Mouse (Mus musculus) T-cell, adult 66 days (primary cell): ENCODE measurements around the gene Nsun4. TPM values are rescaled to one million over a fixed set of nuclear protein-coding genes. Genes with fewer than 3 reads are reported as not detected.

ENCODE experiments used
- total RNA-seq, 2 experiments: library from RNA; stranded (reverse); gene quantifications; 3 replicates in 1 of 2; 4 replicates in 1 of 2; pipeline ENCODE4 v1.2.4; 2023

Nsun4 gene
- 10 to 100 TPM; 39.9 to 42.2 TPM for total RNA-seq

GRCm38 (mm10) chr4:116053399-116053961, at the start of gene Nsun4:
Gene Nsun4, minus strand, starts transcription at chr4:116053876.

GRCm38 (mm10) chr4:116074861-116075620, 21.4 kb upstream of the Nsun4 start, which contains the start of the genes Uqcrh and Lrrc41:
Gene Uqcrh, minus strand, starts transcription at chr4:116075071.
Gene Lrrc41, plus strand, starts transcription at chr4:116075269.

GRCm38 (mm10) chr4:116017902-116018746, 35.6 kb downstream of the Nsun4 start, which contains the start of gene Faah:
Gene Faah, minus strand, starts transcription at chr4:116017926.

Other genes with a start within 250 kb of the Nsun4 start
- gene Mob3c, start 225.8 kb downstream of the Nsun4 start, total RNA-seq, result 10 to 100 TPM; 18.5 to 27.8 TPM
- 10 to 100 TPM; 67.6 to 68.0 TPM for gene Mknk1, start 214.7 kb downstream of the Nsun4 start, total RNA-seq
- gene Kncn, start 169.5 kb downstream of the Nsun4 start, total RNA-seq, result 1 to 10 TPM in 1 of 2 experiments, under 1 TPM in 1; 0.56 to 1.6 TPM
- gene 6430628N08Rik, start 163.2 kb downstream of the Nsun4 start, total RNA-seq, result not detected
- not detected for gene Dmbx1, start 114.0 kb downstream of the Nsun4 start, total RNA-seq
- 100 to 1,000 TPM; 134 to 137 TPM for gene Faah, start 36.0 kb downstream of the Nsun4 start, total RNA-seq
- 100 to 1,000 TPM; 373 to 376 TPM for gene Uqcrh, start 21.2 kb upstream of the Nsun4 start, total RNA-seq
- 10 to 100 TPM; 28.2 to 33.2 TPM for gene Lrrc41, start 21.4 kb upstream of the Nsun4 start, total RNA-seq
- 1 to 10 TPM in 1 of 2 experiments, under 1 TPM in 1; 0.53 to 1.3 TPM for gene Rad54l, start 69.8 kb upstream of the Nsun4 start, total RNA-seq
- gene Pomgnt1, start 70.0 kb upstream of the Nsun4 start, total RNA-seq, result 10 to 100 TPM; 29.3 to 33.7 TPM
- not detected for gene Lurap1, start 97.5 kb upstream of the Nsun4 start, total RNA-seq
- gene Tspan1, start 113.7 kb upstream of the Nsun4 start, total RNA-seq, result not detected
- gene 1700042G07Rik, start 119.5 kb upstream of the Nsun4 start, total RNA-seq, result not detected
- not detected for gene Gm49337, start 119.5 kb upstream of the Nsun4 start, total RNA-seq
- gene Pik3r3, start 167.7 kb upstream of the Nsun4 start, total RNA-seq, result 1 to 10 TPM; 4.8 to 6.2 TPM